Mouse (Mus musculus): ENCODE data around the gene Gm49776. TPM values are rescaled to one million over a fixed set of nuclear protein-coding genes. Genes with fewer than 3 reads are reported as not detected.
"Not testable (repeated sequence)": the region's sequence is repeated elsewhere in the genome, so short reads cannot be mapped to it uniquely, and the experiment has no call there.

Gm49776 gene
- polyA plus RNA-seq, 1 experiment from 2014 or later = not detected

DNA sequence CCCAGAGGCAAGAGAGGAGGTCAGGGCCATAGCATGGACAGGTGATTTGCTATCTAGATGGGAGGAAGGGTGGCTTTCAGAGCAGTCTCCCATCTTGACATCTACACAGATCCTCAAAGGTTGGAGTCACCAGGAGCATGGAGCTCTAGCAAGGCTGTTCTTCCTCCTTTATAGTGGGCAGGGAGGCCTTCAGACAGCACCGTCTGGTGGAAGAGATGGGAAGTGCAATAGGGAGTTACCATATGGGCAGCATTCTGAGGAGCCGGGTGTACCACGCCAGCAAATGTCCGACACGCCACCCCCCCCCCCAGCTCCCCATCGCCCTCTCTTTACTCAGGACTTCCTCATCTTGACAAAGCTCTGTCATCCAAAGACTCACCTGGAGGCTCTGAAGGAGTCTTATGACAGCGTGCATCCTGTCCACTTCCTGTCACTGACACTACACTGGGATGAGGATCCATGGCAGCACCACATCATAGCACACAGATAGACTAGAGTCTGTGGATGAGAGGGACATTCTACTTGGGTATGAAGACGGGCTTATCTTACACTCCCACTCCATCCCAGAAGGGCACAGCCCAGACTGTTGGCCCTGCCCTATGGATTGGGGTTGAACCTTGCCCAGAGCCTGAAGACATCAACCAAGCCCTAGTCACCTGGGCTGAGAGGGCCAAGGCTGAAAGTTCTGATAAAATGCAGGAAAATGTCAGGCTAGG lies 47.3 kb downstream of the Gm49776 start:
- no peaks in the 10 kb centered on the region for H3K4me1 ChIP-seq (ENCODE audit: insufficient read depth, low read length)
- peak; percentile 16; the same call in 1 of the 2 replicates for ATAC-seq (ENCODE audit: low FRiP score, low TSS enrichment)
- WGBS = 20% methylated on average over 8 of the region's 8 CpGs

GRCm38 (mm10) chr16:18203430-18204091 lies 54.6 kb downstream of the Gm49776 start:
- Histone ChIP-seq H3K36me3 (ENCODE audit: insufficient read depth, low read length) (no peaks in the 10 kb centered on the region), H3K27ac (ENCODE audit: low read length) (peak overlapping the region; percentile 74; the same call in 1 of the 2 replicates), H3K9ac (replicated peaks; ENCODE audit: low read length) (no peak overlapping the region), H3K4me3 (ENCODE audit: low read length) (no peak overlapping the region), H3K27me3 (ENCODE audit: insufficient read depth, low read length) (0 out of 2 replicates have a peak, but pooled peaks cover 3% of the 10 kb centered on the region), H3K4me2 (replicated peaks; ENCODE audit: low read depth, low read length) (no peak overlapping the region), H3K9me3 (ENCODE audit: low read length) (no peaks in the 10 kb centered on the region), H3K4me1 (ENCODE audit: insufficient read depth, low read length) (peaks cover 23% of the 10 kb centered on the region)
- peak; percentile 89 for ATAC-seq (ENCODE audit: low FRiP score, low TSS enrichment)
- WGBS = 14% methylated on average over 7 of the region's 7 CpGs

More for the DNA sequence above, 47.3 kb downstream of the Gm49776 start:
- Histone ChIP-seq H3K9ac (replicated peaks; ENCODE audit: low read length) (no peak overlapping the region), H3K27me3 (ENCODE audit: insufficient read depth, low read length) (no peaks in the 10 kb centered on the region), H3K4me3 (ENCODE audit: low read length) (no peak overlapping the region), H3K4me2 (replicated peaks; ENCODE audit: low read depth, low read length) (no peak overlapping the region), H3K27ac (ENCODE audit: low read length) (no peak overlapping the region), H3K36me3 (ENCODE audit: insufficient read depth, low read length) (no peaks in the 10 kb centered on the region), H3K9me3 (ENCODE audit: low read length) (no peaks in the 10 kb centered on the region)

DNA sequence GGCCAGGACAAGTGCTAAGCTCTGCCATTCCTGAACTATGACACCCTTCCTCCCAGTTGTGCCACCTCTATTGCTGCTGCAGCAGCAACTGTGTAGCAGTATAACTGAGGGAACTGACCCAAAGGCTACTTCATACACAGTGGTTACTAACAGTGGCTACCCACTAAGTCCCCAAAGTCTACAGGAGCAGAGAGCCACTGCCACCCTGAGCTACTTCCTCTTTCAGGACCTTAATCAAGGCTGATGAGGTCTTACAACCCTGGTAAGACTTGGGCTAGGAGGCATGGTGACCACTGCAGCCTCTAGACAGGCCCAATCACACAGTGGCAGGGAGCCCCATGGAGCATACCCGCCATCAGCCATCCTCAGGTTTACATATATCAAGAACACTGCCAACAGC lies 56.1 kb downstream of the Gm49776 start:
- no peaks in the 10 kb centered on the region for H3K9me3 ChIP-seq (ENCODE audit: low read length)
- 0 out of 2 replicates have a peak, but pooled peaks cover 3% of the 10 kb centered on the region for H3K27me3 ChIP-seq (ENCODE audit: insufficient read depth, low read length)
- no peak overlapping the region for H3K4me2 ChIP-seq (replicated peaks; ENCODE audit: low read depth, low read length)
- WGBS = 100% methylated on average over 1 of the region's 1 CpGs
- H3K9ac ChIP-seq (replicated peaks; ENCODE audit: low read length) = no peak overlapping the region
- H3K4me3 ChIP-seq (ENCODE audit: low read length) = no peak overlapping the region
- no peaks in the 10 kb centered on the region for H3K36me3 ChIP-seq (ENCODE audit: insufficient read depth, low read length)
- H3K4me1 ChIP-seq (ENCODE audit: insufficient read depth, low read length) = peaks cover 27% of the 10 kb centered on the region
- ATAC-seq (ENCODE audit: low FRiP score, low TSS enrichment) = no peak
- no peak overlapping the region for H3K27ac ChIP-seq (ENCODE audit: low read length)

GRCm38 (mm10) chr16:18201620-18202019 lies 56.5 kb downstream of the Gm49776 start:
- H3K36me3 ChIP-seq (ENCODE audit: insufficient read depth, low read length) = no peaks in the 10 kb centered on the region
- no peaks in the 10 kb centered on the region for H3K9me3 ChIP-seq (ENCODE audit: low read length)
- no peak for ATAC-seq (ENCODE audit: low FRiP score, low TSS enrichment)
- 43% methylated on average over 1 of the region's 1 CpGs for WGBS
- H3K9ac ChIP-seq (replicated peaks; ENCODE audit: low read length) = no peak overlapping the region
- H3K4me2 ChIP-seq (replicated peaks; ENCODE audit: low read depth, low read length) = no peak overlapping the region
- no peak overlapping the region for H3K4me3 ChIP-seq (ENCODE audit: low read length)
- H3K27ac ChIP-seq (ENCODE audit: low read length) = no peak overlapping the region
- H3K27me3 ChIP-seq (ENCODE audit: insufficient read depth, low read length) = 0 out of 2 replicates have a peak, but pooled peaks cover 3% of the 10 kb centered on the region
- peaks cover 27% of the 10 kb centered on the region for H3K4me1 ChIP-seq (ENCODE audit: insufficient read depth, low read length)

DNA sequence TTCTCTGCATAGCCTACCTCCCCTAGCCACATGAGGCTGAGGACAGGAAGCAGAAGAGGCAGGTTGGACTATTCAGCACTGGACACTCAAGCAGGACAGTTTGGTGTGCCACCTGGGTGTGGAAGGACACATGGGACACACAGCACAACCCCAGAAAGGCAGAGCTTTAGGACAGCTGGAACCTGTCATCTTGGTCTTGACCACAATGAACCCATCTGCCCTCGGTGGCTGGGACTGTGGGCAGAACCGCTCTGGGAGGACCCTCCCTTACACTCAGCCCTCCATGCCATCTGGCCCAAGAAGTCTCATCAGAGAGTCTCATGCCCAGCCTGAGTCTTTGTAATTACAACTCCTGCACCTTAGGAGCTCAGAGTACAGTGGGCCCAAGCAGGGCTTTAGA lies 58.1 kb downstream of the Gm49776 start:
- no peaks in the 10 kb centered on the region for H3K36me3 ChIP-seq (ENCODE audit: insufficient read depth, low read length)
- no peak for ATAC-seq (ENCODE audit: low FRiP score, low TSS enrichment)
- H3K9ac ChIP-seq (replicated peaks; ENCODE audit: low read length) = no peak overlapping the region
- 42% methylated on average over 2 of the region's 2 CpGs for WGBS
- H3K27ac ChIP-seq (ENCODE audit: low read length) = no peak overlapping the region
- H3K4me2 ChIP-seq (replicated peaks; ENCODE audit: low read depth, low read length) = no peak overlapping the region
- H3K27me3 ChIP-seq (ENCODE audit: insufficient read depth, low read length) = 0 out of 2 replicates have a peak, but pooled peaks cover 6% of the 10 kb centered on the region
- H3K4me1 ChIP-seq (ENCODE audit: insufficient read depth, low read length) = peaks cover 29% of the 10 kb centered on the region
- H3K9me3 ChIP-seq (ENCODE audit: low read length) = no peaks in the 10 kb centered on the region
- no peak overlapping the region for H3K4me3 ChIP-seq (ENCODE audit: low read length)

- H3K4me3 ChIP-seq (ENCODE audit: low read length) = no peak overlapping the region
- H3K9ac ChIP-seq (replicated peaks; ENCODE audit: low read length) = no peak overlapping the region
- H3K4me2 ChIP-seq (replicated peaks; ENCODE audit: low read depth, low read length) = no peak overlapping the region
- H3K9me3 ChIP-seq (ENCODE audit: low read length) = no peaks in the 10 kb centered on the region
- 0 out of 2 replicates have a peak, but pooled peaks cover 6% of the 10 kb centered on the region for H3K27me3 ChIP-seq (ENCODE audit: insufficient read depth, low read length)
- no peak for ATAC-seq (ENCODE audit: low FRiP score, low TSS enrichment)
- WGBS = 59% methylated on average over 10 of the region's 10 CpGs
- peaks cover 29% of the 10 kb centered on the region for H3K4me1 ChIP-seq (ENCODE audit: insufficient read depth, low read length)
- H3K27ac ChIP-seq (ENCODE audit: low read length) = no peak overlapping the region
- no peaks in the 10 kb centered on the region for H3K36me3 ChIP-seq (ENCODE audit: insufficient read depth, low read length)
These were observed 59.6 kb downstream of the Gm49776 start for GRCm38 (mm10) chr16:18198365-18199098.

- WGBS = 89% methylated on average over 6 of the region's 6 CpGs
- no peak overlapping the region for H3K4me2 ChIP-seq (replicated peaks; ENCODE audit: low read depth, low read length)
- 0 out of 2 replicates have a peak, but pooled peaks cover 6% of the 10 kb centered on the region for H3K27me3 ChIP-seq (ENCODE audit: insufficient read depth, low read length)
- no peaks in the 10 kb centered on the region for H3K36me3 ChIP-seq (ENCODE audit: insufficient read depth, low read length)
- peaks cover 26% of the 10 kb centered on the region for H3K4me1 ChIP-seq (ENCODE audit: insufficient read depth, low read length)
- no peak overlapping the region for H3K27ac ChIP-seq (ENCODE audit: low read length)
- H3K4me3 ChIP-seq (ENCODE audit: low read length) = no peak overlapping the region
- H3K9ac ChIP-seq (replicated peaks; ENCODE audit: low read length) = no peak overlapping the region
- no peak for ATAC-seq (ENCODE audit: low FRiP score, low TSS enrichment)
- no peaks in the 10 kb centered on the region for H3K9me3 ChIP-seq (ENCODE audit: low read length)
These were observed 60.2 kb downstream of the Gm49776 start for GRCm38 (mm10) chr16:18197881-18198280.

DNA sequence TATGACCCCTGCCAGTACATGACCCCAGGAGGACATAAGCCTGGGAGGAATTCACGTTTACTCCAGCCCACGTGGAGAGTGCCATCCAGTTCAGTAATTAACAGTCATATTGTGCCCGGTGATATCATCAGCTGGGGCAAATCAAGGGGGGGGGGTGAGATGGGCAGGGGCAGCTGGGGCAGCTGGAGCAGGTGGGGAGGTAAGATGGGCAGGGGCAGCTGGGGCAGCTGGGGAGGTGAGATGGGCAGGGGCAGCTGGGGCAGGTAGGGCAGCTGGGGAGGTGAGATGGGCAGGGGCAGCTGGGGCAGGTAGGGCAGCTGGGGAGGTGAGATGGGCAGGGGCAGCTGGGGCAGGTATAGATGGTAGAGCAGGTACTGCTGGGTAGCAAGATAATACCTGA lies 62.6 kb downstream of the Gm49776 start:
- not testable (repeated sequence) for H3K9ac ChIP-seq (replicated peaks; ENCODE audit: low read length); H3K36me3 ChIP-seq (ENCODE audit: insufficient read depth, low read length); H3K4me2 ChIP-seq (replicated peaks; ENCODE audit: low read depth, low read length); ATAC-seq (ENCODE audit: low FRiP score, low TSS enrichment); H3K27me3 ChIP-seq (ENCODE audit: insufficient read depth, low read length); H3K4me3 ChIP-seq (ENCODE audit: low read length); H3K27ac ChIP-seq (ENCODE audit: low read length); H3K9me3 ChIP-seq (ENCODE audit: low read length)
- H3K4me1 ChIP-seq (ENCODE audit: insufficient read depth, low read length) = peaks cover 26% of the 10 kb centered on the region
- WGBS = 30% methylated on average over 3 of the region's 3 CpGs

All from kidney, embryonic 16.5 days (tissue).